Mouse (Mus musculus) hindbrain, embryonic 14.5 days (tissue): ENCODE data around the gene Spata13. TPM values are rescaled to one million over a fixed set of nuclear protein-coding genes. Genes with fewer than 3 reads are reported as not detected.

Experiments used
- ATAC-seq: fragments of 200-750 bp; cut with Nextera tagmentation; 2 replicates; pipeline ENCODE4 v1.8.0; 2017; ENCODE audit warnings: moderate number of reproducible peaks, mild to moderate bottlenecking, moderate TSS enrichment, moderate library complexity; ENCODE audit not compliant: low FRiP score
- DNase-seq: peaks from one replicate; pipeline ENCODE4 v3.0.0-alpha.2; 2015; ENCODE audit warnings: low spot score
- H3K27ac ChIP-seq: fragments of 300-500 bp; sonication (generic); 2 replicates; pipeline ENCODE4 v1.5.1; 2014; ENCODE audit warnings: mild to moderate bottlenecking, moderate library complexity
- H3K27me3 ChIP-seq: fragments of 300-500 bp; sonication (generic); 2 replicates; pipeline ENCODE4 v1.6.1; 2014; ENCODE audit warnings: mild to moderate bottlenecking, low read length, mixed read lengths; ENCODE audit not compliant: control insufficient read depth, insufficient read depth
- H3K36me3 ChIP-seq: fragments of 300-500 bp; sonication (generic); replicated peaks from 2 replicates; pipeline ENCODE4 v1.6.1; 2014; ENCODE audit not compliant: control insufficient read depth, insufficient read depth
- H3K4me1 ChIP-seq: fragments of 300-500 bp; sonication (generic); replicated peaks from 2 replicates; pipeline ENCODE4 v1.6.1; 2014; ENCODE audit warnings: antibody characterized with exemption, low read length, mixed read lengths; ENCODE audit not compliant: control insufficient read depth, insufficient read depth
- H3K4me2 ChIP-seq: fragments of 300-500 bp; sonication (generic); replicated peaks from 2 replicates; pipeline ENCODE4 v1.6.1; 2014; ENCODE audit warnings: mild to moderate bottlenecking, moderate library complexity
- H3K4me3 ChIP-seq: fragments of 300-500 bp; sonication (generic); replicated peaks from 2 replicates; pipeline ENCODE4 v1.5.1; 2014; ENCODE audit warnings: mild to moderate bottlenecking, low read length
- H3K9ac ChIP-seq: fragments of 300-500 bp; sonication (generic); 2 replicates; pipeline ENCODE4 v1.6.1; 2014
- H3K9me3 ChIP-seq: fragments of 300-500 bp; sonication (generic); 2 replicates; pipeline ENCODE4 v1.6.1; 2016; ENCODE audit warnings: low read length; ENCODE audit not compliant: control insufficient read depth
- WGBS: fragments of 180-500 bp; shearing (Covaris S2); extraction: QIAGEN DNeasy Blood & Tissue Kit; methylation state at CpG from one replicate; pipeline ENCODE4 v1.1.7; 2014; 5-methylcytosine and 5-hydroxymethylcytosine counted together
- polyA plus RNA-seq: library from polyadenylated mRNA; unstranded; fragments of >200 nt; fragmentation: Nextera tagmentation; extraction: Ambion mirVana; gene quantifications from 2 replicates; pipeline ENCODE4 v1.2.1, GENCODE M21; 2014

Gene Spata13
- polyA plus RNA-seq, 1 experiment from 2014 or later, result 26.2 TPM

DNA sequence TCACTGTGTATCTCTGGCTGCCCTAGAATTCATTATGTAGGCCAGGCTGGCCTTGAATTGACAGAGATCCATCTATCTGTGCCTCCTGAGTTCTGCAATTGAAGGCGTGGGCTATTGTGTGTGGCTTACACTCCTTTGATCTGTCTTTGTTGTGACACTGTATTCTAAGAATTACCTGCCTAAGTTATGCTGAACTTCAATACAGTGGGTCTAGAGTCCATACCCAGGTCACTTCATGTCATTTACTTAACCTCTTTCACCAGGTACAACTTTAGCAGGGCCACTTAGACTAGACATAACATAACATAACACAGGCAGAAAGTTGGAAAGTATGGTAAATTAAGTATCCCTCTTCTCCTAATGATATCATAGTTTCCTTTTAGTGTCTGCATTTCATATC, 15.2 kb downstream of the Spata13 start:
- WGBS, result 91% methylated on average over 1 of the region's 1 CpGs
- ATAC-seq (no peak), DNase-seq (no peak)
- H3K27ac ChIP-seq, result no peak overlapping the region
- H3K4me2 ChIP-seq, result no peak overlapping the region
- peaks cover 14% of the 10 kb centered on the region; the same call in 1 of the 2 replicates for H3K4me1 ChIP-seq
- no peak overlapping the region for H3K4me3 ChIP-seq
- H3K9me3 ChIP-seq, result no peaks in the 10 kb centered on the region
- no peaks in the 10 kb centered on the region for H3K36me3 ChIP-seq
- H3K27me3 ChIP-seq, result no peaks in the 10 kb centered on the region
- H3K9ac ChIP-seq, result no peak overlapping the region

DNA sequence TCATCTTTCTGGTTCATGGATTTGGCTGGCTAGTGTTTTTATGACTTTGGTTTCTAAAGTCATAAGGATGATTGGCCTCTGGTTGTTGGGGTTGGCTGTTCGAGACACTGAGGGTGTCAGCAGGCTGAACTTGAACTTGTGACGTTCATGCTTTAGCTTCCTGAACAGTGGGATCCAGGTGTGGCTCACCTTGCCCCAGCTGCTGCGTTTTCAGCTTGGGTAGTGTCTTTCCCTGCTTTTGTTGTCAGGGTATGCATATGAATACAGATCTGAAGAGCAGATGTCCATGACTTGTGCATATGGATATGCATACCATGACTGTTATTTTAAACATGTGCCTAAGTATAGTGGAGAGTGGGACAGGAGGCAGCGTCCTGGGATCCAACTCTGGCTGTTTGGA, 19.4 kb downstream of the Spata13 start:
- 81% methylated on average over 4 of the region's 4 CpGs for WGBS
- ATAC-seq (no peak), DNase-seq (no peak)
- Histone ChIP-seq H3K4me3 (no peak overlapping the region), H3K4me1 (peaks cover 7% of the 10 kb centered on the region; the same call in 1 of the 2 replicates), H3K36me3 (no peaks in the 10 kb centered on the region), H3K27ac (peak overlapping the region; percentile 51; the same call in 1 of the 2 replicates), H3K27me3 (no peaks in the 10 kb centered on the region), H3K9ac (no peak overlapping the region), H3K9me3 (no peaks in the 10 kb centered on the region), H3K4me2 (no peak overlapping the region)

DNA sequence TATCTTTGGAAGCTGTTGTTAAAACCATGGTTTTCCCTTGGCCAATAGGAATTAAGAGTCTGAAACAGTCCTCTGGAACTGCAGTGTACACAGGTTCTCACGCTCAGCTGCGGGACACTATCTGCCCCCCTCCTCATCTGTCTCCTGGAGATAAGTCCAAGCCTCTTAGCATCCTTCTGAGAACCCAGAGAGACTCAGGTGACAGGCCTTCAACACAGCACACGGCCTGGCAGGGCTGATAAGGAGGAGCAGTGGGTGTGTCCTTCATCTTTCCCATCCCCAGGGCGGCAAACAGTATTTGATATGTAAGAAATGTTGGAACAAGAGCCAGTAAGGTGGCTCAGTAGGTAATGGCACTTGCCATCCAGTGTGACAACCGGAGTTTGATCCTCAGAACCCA, 20.2 kb downstream of the Spata13 start:
- Histone ChIP-seq H3K4me3 (no peak overlapping the region), H3K27ac (no peak overlapping the region), H3K4me2 (no peak overlapping the region), H3K4me1 (peaks cover 7% of the 10 kb centered on the region; the same call in 1 of the 2 replicates), H3K9ac (no peak overlapping the region), H3K36me3 (no peaks in the 10 kb centered on the region), H3K9me3 (no peaks in the 10 kb centered on the region), H3K27me3 (no peaks in the 10 kb centered on the region)
- no peak for DNase-seq
- WGBS, result 85% methylated on average over 5 of the region's 5 CpGs
- ATAC-seq, result no peak

- Histone ChIP-seq H3K9me3 (no peaks in the 10 kb centered on the region), H3K27me3 (no peaks in the 10 kb centered on the region), H3K4me1 (peaks cover 7% of the 10 kb centered on the region; the same call in 1 of the 2 replicates), H3K4me2 (no peak overlapping the region), H3K27ac (no peak overlapping the region), H3K4me3 (no peak overlapping the region), H3K9ac (no peak overlapping the region), H3K36me3 (no peaks in the 10 kb centered on the region)
- ATAC-seq (no peak), DNase-seq (no peak)
- 77% methylated on average over 11 of the region's 11 CpGs for WGBS
Observed at GRCm38 (mm10) chr14:60654708-60655107, 20.9 kb downstream of the Spata13 start.

GRCm38 (mm10) chr14:60655941-60656700, 22.3 kb downstream of the Spata13 start:
- H3K36me3 ChIP-seq, result no peaks in the 10 kb centered on the region
- WGBS, result 76% methylated on average over 15 of the region's 15 CpGs

GRCm38 (mm10) chr14:60656701-60657085, 22.9 kb downstream of the Spata13 start:
- Histone ChIP-seq H3K27ac (0 out of 2 replicates have a peak overlapping the region, but pooled peaks have one; percentile 2), H3K4me1 (peaks cover 7% of the 10 kb centered on the region; the same call in 1 of the 2 replicates), H3K4me3 (no peak overlapping the region), H3K9me3 (no peaks in the 10 kb centered on the region), H3K4me2 (no peak overlapping the region), H3K9ac (no peak overlapping the region), H3K27me3 (no peaks in the 10 kb centered on the region), H3K36me3 (no peaks in the 10 kb centered on the region)
- WGBS, result 92% methylated on average over 11 of the region's 11 CpGs
- DNase-seq (no peak), ATAC-seq (no peak)

More at GRCm38 (mm10) chr14:60655941-60656700, 22.3 kb downstream of the Spata13 start:
- Histone ChIP-seq H3K9me3 (no peaks in the 10 kb centered on the region), H3K27ac (peak overlapping the region; percentile 2; the same call in 1 of the 2 replicates), H3K4me2 (no peak overlapping the region), H3K4me3 (no peak overlapping the region), H3K4me1 (peaks cover 7% of the 10 kb centered on the region; the same call in 1 of the 2 replicates), H3K27me3 (no peaks in the 10 kb centered on the region), H3K9ac (no peak overlapping the region)
- no peak for ATAC-seq
- DNase-seq, result peak; percentile 49

DNA sequence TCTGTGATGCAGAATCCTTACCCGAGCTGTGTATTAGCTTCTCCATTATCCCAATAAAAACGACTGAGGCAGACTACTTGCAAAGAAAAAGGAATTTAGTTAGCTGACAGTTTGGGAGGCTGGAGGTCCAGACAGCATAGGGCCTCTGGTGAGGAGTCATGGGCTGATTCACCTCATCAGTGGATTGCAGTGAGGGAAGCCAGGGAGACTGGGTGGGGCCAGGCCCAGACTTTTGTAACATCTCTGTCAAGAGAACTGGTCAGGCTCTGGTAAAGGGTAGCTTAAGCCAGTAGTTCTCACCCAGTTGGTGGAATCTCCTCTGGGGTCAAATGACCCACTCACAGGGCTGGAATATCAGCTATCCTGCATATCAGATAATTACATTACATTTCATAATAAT, 24.1 kb downstream of the Spata13 start:
- DNase-seq, result no peak
- H3K27me3 ChIP-seq, result no peaks in the 10 kb centered on the region
- H3K36me3 ChIP-seq, result no peaks in the 10 kb centered on the region
- H3K4me2 ChIP-seq, result no peak overlapping the region
- 81% methylated on average over 2 of the region's 2 CpGs for WGBS
- ATAC-seq, result no peak
- no peak overlapping the region for H3K4me3 ChIP-seq
- no peaks in the 10 kb centered on the region for H3K9me3 ChIP-seq
- H3K9ac ChIP-seq, result no peak overlapping the region
- no peak overlapping the region for H3K27ac ChIP-seq
- H3K4me1 ChIP-seq, result no peaks in the 10 kb centered on the region

DNA sequence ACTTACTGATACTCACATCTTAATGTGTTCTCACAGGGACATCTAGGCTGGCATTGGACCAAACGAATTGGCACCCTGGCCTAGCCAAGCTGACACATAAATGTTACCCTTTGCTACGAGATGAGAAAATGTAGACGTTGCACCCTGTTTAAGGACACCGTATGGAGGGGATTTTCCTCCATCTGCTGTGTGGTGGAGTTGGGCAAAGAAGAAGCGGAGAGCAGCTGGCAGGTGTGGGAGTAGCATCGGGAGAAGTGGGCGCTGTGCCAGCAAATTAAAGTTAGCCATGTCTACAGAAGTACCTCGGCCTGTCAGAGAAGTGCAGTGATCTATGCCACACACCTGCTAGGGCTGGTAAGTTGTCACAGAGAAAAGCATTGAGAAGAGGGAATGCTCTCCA, 25.7 kb downstream of the Spata13 start:
- H3K9ac ChIP-seq, result no peak overlapping the region
- H3K9me3 ChIP-seq, result no peaks in the 10 kb centered on the region
- no peak overlapping the region for H3K4me3 ChIP-seq
- H3K27ac ChIP-seq, result no peak overlapping the region
- DNase-seq, result no peak
- no peaks in the 10 kb centered on the region for H3K36me3 ChIP-seq
- H3K4me1 ChIP-seq, result peaks cover 3% of the 10 kb centered on the region
- H3K4me2 ChIP-seq, result no peak overlapping the region
- WGBS, result 75% methylated on average over 8 of the region's 8 CpGs
- H3K27me3 ChIP-seq, result no peaks in the 10 kb centered on the region
- no peak for ATAC-seq

DNA sequence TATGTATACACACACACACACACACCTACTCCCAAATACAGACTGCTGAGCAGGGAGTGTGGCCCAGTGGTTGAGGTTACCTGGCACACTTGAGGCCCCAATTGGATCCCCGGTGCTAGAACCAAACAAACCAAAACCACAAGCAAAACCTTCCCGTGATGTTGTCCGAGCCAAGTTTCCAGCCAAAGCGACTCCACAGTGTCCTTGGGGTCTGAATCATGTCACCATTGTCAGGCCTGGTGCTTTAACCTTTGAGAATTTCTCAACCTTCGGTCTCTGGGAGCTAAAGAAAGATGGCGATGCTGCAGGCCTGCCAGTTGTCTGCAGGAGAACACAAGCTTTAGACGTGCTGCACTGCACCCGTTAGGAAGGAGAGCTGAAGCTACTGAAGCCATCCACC, 26.8 kb downstream of the Spata13 start:
- H3K4me3 ChIP-seq, result no peak overlapping the region
- H3K36me3 ChIP-seq, result no peaks in the 10 kb centered on the region
- WGBS, result 94% methylated on average over 8 of the region's 8 CpGs
- ATAC-seq (no peak), DNase-seq (no peak)
- H3K27ac ChIP-seq, result no peak overlapping the region
- no peak overlapping the region for H3K9ac ChIP-seq
- no peaks in the 10 kb centered on the region for H3K9me3 ChIP-seq
- H3K4me2 ChIP-seq, result no peak overlapping the region
- no peaks in the 10 kb centered on the region for H3K27me3 ChIP-seq
- peaks cover 8% of the 10 kb centered on the region for H3K4me1 ChIP-seq
